Mouse (Mus musculus): ENCODE data around the gene Hsf5. TPM values are rescaled to one million over a fixed set of nuclear protein-coding genes. Genes with fewer than 3 reads are reported as not detected.

Gene Hsf5
- total RNA-seq (2021), result under 1 TPM; 0.47 to 0.66 TPM
- long read RNA-seq, result 0 reads

DNA sequence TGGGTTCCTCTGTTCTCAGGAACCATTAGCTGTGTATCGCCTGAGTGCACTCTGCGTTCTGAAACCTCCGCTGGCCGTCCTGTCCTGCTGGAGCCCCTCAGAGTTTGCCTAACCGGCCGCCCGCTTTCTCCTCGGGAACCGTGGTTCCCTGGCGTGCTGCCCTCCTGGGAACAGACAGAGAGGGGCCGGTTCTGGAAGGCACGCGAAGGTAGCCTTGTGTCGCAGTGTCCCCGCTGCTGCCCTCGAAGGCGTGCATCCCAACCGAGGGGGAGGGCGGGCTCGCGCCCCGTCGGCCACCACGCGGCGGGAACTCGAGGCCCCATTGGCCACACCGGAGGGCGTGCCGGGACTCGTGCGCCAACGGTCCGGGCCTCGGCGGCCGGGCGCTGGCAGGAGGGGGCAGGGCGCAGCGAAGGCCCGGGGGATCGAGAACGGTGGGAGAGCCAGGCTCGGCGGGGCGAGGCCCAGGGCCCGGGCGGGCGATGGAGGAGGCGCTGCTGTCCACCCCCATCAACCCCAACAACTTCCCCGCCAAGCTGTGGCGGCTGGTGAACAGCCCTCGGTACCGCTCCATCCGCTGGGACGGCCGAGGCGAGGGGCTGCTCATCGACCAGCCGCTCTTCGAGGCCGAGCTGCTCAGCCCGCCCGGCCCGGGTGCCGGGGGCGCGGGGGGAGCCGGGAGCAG, at the start of gene Hsf5:
Gene Hsf5 (plus strand): TSS at position 375 of the 685 bp plus-strand sequence.
- DNase-seq (ENCODE audit: low spot score in 2 of 2), result no peak

DNA sequence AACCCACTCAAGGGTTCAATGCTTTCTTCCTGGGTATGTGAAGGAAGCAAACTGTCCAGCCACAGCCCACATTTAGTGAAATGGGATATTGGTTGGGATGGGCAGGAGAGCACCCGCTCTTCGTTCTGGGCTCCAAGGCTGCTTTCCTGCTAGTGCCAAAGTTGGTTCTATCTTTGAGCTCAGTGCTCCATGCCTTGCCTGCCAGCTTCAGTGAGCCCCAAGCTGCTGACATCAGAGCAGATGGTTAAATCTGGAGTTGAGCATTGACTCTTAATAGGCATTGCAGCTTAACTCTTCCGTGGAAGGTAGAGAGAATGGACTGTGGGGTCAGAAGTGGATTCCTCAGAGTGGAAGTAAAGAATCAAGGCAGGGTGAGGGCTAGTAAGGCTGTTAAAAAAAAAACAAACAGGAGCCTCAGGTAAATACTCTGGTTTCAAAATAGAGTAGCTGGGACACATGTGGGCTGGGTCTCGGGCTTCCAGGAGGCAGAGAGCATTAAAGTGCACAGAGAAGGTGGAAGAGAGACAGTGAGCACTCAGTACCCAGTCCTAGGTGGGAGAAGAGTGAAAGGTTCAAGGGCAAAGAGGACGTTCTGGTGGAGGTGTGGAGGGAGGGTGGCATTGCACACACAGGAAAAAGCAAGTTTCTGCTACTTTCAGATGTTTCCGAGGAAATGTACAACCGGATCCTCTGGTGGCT, 48.6 kb upstream of the Hsf5 start, which contains the start of gene Sept4:
Gene Sept4 (plus strand): TSS at position 649 of the 699 bp plus-strand sequence.
- DNase-seq (ENCODE audit: low spot score in 2 of 2), result peak in 1 of 2 experiments; percentile 54

DNA sequence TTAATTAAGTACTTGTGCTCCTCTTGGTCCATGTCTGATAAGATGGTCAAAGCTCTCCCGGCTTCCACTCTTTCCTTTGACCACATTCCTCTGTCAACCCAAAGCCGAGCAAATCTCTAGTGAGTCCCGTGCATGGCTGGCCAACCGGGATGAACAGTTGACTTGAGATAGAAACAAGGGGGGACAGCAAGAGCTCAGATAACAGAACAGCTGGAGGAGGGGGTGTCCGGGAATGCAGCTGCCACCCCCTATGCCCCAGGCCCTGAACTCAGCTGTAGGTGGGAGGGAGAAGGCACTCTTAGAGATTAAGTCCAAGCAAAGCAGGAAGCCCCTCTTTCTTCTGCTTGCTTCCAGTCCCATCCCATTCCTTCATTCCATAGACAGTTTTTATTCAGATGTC, 46.2 kb upstream of the Hsf5 start:
- DNase-seq (ENCODE audit: low spot score in 2 of 2), result no peak

DNA sequence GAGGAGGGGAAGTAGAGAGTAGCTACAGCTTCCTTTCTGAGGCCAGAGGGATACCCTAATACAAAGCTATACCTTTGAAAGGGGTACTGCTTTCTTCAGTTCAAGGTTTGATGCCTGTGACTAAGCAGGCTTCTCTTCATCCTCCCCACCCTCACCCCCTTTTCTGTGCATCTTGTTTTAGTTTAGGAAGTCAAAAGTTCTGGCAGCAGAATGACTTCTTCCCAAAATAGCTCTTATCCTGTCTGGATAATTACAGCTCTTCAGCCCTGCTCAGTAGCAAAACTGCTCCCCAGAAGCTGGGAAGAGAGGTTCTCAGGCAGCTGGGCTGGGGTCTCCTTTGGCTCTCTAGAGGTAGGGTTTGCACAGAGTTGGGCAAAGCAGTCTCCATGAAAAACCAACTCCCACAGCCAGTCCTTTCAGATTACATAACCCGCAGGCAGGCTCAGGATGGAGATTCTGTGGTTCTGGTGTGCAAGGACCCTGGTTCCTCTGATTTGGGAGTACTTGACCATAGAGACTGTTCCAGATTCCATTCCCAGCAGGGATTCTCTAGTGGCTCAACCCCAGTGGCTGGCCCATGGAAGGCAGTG, 45.5 kb upstream of the Hsf5 start:
- no peak for DNase-seq (ENCODE audit: low spot score in 2 of 2)

DNA sequence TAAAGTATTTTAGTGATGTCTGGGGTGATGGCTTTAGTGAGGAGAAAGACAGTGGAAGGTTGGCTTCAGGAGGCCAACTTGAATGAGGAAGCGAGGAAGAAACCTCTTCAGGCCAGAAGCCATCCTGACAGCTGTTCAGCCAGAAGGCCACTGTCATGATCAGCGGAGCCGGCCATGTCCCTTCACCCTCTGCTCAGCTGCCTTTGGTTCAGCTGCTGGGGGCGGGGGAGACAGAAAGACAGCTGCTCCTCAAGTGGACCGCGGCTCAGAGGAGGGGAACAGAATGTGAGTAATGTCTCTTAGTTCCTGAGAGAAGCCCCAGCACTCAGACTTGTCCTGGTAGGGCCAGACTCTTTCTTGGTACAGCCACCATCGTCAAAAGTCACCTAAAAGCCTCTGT, 43.2 kb upstream of the Hsf5 start:
- no peak for DNase-seq (ENCODE audit: low spot score in 2 of 2)

DNA sequence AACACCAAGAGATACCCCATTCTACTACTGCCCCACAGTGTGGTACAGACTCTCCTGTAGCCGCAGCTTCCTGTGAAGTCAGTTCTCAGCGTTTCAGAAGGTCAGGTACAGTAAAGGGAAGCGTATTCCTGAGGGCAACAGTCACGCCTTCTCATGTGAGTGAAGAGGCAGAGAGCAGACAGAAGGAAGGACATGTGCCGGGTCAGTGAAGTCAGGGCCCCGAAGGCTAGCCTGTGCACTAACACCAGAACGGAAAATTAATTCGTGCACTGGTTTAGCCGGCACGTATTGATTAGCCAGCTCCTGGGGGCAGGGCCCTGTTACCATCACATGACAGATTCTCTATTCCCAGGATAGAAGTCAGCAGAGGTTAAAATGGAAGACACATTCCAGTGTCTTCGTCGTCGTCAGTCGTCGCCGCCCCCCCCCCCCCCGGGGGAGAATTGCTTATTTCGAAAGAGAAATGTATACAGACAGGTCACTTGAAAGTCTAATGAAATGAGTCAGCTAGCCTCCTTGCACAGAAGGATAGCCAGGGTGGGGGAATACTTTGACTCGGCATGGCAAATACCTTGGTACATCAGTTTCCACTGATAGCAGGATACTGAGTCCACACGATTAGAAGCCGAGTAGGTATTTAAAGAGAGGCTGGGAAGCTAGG, 42.3 kb upstream of the Hsf5 start:
- DNase-seq (ENCODE audit: low spot score in 2 of 2), result no peak

DNA sequence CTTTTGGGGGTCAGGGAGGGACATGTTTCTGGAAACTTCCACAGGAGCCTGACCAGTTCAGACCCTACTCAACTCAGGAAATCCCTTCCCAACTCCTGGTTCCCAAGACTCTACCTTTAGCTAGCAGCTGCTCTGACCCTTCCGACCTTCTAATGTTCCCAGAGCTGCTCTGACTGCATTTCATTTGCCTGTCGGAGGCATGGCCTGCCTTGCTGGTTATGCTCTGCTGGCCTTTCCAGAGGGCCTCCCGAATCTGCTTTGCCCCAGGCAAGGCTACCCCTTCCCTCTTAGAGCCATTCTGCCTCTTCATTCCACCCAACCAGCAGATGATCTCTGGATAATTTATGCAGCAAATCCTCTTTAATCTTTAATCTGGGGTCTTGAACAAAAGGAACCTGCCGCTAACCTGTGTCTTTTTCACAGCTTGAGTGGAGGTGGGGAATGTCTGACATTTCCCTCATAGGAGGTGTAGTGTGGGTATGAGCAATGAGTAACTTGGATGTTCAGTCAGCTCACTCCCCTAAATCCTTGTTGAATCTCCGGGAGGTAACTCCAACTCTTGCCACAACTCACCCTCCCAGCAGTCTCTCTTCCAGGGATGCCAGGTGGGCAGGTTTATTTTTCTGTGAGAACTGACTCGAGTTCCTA, 39.2 kb upstream of the Hsf5 start:
- no peak for DNase-seq (ENCODE audit: low spot score in 2 of 2)

DNA sequence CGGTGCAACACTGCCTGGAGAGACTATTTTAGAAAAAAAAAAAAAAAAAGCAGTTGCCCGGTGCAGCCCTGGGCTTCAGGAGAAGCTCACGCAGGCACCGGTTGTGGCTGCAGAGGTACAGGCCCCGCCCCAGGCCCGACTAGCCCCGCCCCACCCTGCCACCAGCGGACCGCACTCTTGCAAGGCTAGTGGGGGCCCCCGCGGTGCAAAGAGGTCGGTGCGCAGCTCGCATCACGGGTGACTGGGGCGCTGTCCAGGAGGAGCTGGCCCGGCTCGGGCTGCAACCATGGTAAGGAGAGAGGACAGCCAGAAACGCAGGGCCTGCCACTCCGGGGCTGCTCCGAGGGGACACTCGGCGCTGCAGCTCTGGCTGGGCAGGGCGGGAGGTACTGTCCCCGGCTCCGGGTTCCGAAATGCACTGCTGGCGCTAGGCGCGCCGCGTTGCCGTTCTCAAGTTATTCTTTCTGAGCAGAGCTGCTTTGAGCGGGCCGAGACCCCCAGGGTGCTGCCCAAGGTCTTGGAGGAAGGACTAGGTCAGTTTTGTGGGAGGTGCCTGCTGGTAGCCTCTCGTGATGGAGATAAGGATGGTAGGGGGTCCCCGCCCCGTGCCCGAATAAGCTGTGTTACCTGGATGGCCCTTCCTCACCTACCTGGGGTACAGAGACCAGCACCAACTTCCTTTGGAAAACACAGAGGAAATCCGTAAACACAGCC, 38.6 kb upstream of the Hsf5 start:
- DNase-seq (ENCODE audit: low spot score in 2 of 2), result peak; percentile 52 to 69

DNA sequence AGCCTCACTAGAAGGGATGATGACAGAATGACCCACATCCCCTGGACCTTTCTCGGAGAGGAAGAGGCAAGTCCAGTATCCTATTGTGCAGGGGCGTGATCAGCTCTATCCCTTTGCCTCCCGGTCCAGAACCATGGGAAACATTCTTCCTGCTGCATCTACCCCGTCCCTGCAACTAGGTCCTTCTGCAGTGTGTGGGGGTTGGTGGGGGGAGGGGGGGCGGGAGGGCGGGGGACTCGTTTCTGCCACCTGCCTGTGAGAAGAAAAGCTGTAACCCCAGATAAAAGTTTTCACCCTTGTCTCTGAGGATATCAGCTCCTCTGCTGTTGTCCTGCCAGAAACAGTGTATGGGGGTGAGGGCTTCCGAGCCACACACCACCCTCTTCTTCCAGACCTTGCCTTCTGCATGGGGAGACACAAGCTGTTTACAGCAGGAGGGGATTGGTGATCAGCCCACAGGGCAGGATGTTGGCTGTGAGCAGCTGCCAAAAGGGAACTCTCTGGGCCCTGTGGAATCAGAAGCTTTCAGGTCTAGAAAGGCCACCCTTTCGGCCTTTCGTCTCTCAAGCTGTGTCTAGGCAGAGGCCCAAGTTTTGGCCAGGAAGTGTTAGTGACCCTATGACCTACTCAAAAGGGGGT, 37.9 kb upstream of the Hsf5 start:
- peak in 1 of 2 experiments; percentile 47 for DNase-seq (ENCODE audit: low spot score in 2 of 2)

DNA sequence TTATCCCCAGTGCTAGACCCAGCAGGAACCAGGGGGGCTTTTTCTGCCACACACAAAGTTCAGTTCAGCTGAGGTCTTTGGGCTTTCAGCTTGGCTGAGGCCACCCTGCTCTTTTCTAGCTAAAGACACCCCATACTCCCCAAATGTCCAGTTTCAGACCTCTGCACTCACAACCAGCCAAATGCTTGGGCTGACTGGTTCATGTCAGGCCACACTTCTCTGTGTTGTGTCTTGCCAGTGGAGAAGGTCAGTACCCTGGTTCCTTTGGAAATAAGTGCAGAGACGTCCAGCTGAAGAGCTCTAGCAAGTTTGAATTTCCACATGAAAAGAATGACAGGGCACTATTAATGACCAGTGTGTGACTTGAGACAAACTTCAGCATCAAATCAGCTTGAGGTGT, 37.3 kb upstream of the Hsf5 start:
- no peak for DNase-seq (ENCODE audit: low spot score in 2 of 2)

DNA sequence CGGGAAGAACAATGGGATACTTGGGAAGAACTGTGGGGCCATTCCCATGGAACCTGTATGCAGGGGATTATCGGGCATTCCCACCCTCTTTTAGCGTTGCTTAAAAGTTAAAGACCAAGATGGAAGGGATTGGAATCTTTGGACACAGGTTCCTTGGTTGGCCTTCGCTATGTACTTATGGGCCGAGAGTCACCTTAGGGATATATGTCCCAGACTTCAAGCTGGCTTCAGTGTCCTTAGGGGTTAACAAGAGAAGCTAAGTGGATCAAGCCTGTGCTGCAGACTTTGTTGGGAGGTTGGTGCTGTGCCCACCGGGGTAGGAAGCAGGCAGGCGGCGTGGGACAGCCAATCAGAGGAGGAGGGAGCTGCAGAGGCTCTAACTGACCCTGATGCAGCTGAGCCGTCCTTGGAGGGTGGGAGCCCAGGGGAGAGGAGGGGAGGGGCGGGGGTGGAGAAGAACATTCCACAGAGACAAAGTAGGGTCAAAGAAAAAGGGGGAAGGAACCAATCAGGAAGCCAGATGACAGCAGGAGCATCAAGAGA, 36.4 kb upstream of the Hsf5 start:
- DNase-seq (ENCODE audit: low spot score in 2 of 2), result no peak

DNA sequence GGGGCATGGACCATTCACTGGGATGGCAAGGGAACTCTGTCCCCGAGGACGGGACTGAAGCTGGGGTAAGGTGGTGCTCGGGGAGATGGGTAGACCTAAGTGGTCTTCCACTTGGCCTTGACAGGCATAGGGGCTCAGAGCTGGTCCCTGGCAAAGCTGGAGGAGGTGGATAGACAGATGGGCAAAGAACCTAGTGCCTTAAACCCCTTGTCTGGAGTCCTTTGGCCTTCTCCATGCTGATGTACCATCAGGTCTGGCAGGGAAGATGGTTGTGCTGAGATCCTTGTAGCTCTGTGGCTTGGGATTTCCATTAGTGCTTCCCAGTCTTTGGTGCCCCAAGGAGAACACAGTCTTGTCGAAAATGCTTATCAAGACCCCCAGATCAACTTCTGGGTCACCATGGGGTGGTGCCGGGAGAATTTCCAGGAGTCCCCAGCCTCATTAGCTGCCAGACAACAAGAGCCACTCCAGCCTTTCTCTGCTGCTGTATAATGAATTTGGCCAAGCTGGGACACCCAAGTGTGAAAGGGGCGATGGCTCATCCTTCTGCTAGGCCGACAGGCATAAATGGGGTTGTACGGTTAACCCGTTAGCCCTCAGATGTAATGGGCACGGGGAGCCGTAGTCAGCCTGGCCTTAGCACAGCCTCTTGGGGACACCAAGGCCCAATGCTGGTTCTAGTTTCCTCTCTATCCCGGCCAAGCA, 35.7 kb upstream of the Hsf5 start:
- DNase-seq (ENCODE audit: low spot score in 2 of 2), result no peak

DNA sequence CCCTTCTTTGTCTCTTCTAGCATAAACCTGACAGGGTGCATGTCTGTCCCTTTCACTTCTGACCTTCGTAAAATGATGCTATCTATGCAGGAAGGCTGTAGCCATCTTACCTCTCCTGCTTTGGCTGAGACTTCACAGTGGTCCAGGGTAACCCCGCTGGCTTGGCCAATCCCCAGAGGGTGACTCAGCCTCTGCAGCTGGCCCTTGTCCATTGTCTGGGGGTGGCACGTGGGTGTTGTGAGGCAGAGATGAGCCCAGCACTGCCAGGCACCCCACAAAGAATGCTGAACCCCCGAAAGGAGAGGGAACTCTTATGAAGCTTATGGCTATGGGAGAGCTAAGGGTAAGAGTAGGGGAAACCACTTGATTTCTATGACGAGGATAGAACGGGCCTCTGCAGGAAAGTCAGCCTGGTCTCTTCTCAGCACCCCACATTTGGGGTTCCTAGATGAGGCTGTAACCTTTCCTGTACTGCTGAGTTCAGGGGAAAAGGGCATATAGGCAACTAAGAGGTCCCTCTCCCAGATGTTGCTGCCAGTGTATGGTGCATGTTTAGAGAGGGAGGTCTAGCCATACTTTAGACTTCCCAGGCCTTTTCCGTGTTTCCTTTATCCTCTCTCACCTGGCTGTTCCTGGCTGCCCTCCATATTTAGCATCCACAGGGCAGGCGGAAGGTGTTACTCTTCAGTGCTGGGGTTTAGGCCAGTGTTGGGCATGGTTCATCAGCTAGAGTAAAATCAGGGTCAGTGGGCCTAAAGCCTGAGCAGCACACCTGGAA, 34.8 kb upstream of the Hsf5 start:
- DNase-seq (ENCODE audit: low spot score in 2 of 2), result peak; percentile 51 to 73

DNA sequence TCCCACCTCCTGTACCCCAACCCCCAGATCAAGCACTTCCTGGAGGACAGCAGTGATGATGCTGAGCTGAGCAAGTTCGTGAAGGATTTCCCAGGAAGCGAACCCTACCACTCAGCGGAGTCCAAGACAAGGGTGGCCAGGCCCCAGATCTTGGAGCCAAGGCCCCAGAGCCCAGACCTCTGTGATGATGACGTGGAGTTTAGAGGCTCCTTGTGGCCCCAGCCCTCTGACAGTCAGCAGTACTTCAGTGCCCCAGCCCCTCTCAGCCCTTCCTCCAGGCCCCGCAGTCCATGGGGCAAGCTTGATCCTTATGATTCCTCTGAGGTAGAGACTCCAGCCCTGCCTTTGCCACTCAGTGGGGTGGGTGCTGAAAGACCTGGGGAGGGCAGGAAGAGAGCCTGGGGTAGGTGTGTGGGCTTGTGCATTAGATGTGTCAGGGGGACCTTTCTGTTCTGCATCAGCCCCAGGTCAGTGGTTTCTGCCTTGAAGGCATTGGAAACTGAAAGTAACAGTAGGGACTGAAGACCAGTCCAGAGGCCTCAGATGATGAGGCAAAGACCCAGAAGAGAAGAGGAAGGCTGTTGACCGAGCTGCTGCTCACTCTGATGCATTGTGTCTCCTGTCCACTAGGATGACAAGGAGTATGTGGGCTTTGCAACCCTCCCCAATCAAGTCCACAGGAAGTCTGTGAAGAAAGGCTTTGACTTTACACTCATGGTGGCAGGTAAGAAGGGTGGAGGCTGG, 33.5 kb upstream of the Hsf5 start:
- no peak for DNase-seq (ENCODE audit: low spot score in 2 of 2)

DNA sequence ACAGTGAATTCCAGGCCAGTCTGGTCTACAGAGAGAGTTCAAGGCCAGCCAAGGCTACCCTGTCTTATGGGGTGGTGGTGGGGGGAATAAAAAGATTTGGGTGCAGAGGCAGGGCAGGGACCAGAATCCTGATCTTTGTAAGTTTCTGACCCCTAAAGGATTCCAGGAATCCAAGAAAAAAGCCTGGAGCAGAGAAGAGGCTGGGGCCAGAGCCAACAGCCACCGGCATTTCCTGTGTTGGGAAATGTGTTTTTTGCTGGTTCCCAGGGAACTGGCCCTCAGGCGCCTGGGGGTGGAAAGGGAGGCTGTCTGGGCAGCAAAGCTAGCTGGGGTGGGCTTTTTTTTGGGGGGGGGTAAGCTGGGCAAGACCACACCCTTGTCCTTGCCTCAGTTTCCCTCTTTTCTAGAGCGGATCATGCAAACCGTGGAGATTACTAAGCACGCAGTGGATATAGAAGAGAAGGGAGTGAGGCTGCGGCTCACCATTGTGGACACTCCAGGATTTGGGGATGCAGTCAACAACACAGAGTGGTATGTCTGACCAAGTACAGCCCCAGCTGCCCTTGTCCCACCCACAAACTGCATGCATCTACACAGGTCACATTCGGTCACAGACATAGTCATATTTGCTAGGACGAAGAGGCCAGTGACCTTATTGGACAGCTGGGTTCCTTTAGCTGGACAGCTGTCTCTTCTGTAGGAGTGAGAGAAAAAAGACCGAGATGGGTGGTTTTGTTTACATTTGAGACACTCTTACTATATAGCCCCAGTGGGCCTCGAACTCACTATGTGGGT, 32.1 kb upstream of the Hsf5 start:
- DNase-seq (ENCODE audit: low spot score in 2 of 2), result no peak

DNA sequence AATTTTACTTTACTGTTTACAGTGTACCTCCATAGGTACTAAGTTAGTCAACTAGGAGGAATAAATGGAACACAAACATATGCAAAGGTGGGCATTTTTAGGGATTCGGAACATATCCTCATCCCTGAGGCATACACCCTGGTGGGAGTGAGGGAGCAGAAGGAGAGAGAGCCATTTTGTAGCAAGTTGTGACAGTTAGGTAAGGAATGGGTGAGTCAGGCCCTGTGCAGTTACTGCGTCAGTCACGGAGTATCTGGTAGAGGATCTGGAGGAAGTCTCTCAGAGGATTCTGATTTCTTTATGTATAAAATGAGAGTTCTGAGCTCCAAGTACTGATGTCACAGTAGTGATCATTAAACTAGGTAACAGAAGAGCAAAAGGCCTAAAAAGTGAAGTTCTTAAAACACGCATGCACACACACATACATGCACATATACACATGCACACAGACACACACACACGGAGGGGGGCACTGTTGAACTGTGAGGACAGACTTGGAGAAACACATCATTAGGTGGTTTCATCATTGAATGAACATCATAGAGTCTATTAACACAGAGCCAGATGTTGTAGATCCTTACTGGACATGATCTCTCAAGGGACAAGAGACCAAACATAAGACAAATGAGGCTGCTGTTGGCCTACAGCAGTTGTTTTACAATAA, 29.6 kb upstream of the Hsf5 start:
- no peak for DNase-seq (ENCODE audit: low spot score in 2 of 2)

All from layer of hippocampus, adult 18-20 months (tissue).